Mouse (Mus musculus) adipocyte (in vitro differentiated cells): ENCODE measurements around the gene Pelo.

Experiments used
- DNase-seq: peaks from one replicate; pipeline ENCODE4 v3.0.0-alpha.2; 2016; ENCODE audit warnings: low spot score

Gene Pelo

DNA sequence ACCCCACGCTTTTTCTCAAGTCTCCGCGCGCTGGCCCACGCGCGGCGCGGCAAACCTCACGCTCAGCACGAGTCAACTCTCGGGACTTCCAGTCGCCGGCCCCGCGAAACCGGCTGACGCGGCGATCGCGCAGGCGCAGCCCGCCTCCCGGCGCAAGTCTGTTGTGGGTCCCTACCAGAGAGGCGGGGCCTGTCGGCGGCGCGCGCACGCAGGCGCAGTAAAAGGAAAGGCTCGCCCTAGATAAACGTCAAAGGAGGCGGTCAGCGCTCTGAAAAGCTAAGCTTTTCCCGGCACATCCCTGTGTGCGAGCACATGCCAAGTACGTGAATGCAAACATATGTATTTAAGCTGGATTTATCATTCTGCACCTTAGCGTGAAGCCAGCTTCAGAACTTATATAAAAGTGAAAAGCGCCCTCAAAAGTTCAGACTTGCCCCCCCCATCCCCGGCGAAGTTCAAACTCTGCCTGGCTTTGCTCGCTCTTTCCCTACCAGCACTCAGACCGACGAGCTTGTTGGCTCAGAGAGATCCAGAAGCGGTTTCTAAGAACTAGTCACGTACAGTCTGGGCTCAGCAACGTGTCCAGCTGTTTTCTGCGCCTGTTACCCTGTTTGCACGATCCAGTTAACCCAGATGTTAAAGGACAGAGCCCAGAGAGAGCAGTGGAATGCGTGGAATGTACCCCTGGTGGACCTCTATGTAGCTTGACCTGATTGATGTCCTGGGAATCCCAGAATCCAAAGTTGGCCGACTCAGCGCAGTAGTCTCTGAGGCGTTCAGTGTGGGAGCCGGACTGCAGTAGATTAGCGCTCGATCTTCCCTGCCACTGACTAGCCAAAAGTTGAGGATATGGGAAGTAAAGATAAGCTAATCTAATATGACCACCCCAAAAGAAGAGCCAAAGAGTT is at the start of gene Pelo:
Gene Pelo (minus strand): TSS at position 118 of the 908 bp plus-strand sequence.
- peak; percentile 89 for DNase-seq

- no peak for DNase-seq
Measured at GRCm38 (mm10) chr13:115138513-115138912, 48.5 kb upstream of the Pelo start.

GRCm38 (mm10) chr13:115136761-115137160 is 46.8 kb upstream of the Pelo start:
- DNase-seq: no peak

DNA sequence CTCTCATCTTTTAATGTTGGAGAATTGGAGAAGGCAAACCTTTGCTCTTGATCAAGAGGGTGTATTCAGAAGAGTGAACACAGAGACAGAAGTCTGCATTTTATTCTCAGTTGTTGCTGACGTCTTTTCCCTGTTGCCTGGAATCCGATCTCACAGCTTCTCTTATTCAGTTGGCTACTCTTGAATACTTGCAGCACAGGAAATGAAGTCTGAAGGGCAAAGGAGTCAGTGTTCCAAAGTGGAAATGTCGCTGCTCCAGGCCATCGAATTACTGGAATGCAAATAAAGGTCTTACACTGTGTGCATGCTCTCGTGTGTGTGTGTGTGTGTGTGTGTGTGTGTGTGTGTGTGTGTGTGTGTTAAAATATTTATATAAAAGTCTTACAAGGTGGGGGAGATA is 42.4 kb upstream of the Pelo start:
- DNase-seq: no peak

DNA sequence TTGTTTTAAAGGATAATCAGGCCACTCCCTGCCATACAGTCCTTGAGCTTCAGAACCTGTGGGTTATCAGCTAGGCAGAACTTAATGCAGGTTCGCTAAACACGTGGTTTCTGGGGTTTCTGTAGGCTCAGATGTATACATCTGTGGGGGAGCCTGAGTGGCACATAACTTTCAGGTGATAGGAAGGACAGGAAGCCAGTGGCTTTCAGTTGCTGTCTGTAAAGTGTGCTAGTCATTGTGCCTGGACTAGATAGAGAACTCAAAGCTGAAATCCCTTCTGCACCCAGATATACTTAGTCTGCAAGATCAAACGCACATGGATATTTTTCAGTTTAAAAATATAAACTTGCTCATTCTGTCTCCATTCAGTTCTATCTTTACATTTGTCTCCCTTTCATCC is 41.4 kb upstream of the Pelo start:
- no peak for DNase-seq

DNA sequence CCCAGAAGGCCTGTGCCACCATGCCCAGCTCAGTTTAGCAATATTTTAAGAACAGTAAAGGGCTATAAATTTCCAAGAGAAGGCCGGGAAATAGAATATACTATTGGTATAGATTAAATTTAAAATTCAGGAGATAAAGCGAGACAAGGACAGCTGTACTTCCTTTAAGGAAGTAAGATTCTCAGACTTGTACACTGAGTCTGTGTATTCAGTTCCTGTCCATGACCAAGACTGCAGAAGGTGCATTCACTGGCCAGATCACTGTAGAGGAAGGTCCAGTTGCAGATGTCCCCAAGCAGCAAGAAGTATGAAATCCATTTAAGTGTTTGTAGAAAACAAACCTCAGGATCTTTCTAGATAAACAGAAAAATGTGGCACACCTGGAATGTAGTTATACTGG is 40.0 kb upstream of the Pelo start:
- no peak for DNase-seq

DNA sequence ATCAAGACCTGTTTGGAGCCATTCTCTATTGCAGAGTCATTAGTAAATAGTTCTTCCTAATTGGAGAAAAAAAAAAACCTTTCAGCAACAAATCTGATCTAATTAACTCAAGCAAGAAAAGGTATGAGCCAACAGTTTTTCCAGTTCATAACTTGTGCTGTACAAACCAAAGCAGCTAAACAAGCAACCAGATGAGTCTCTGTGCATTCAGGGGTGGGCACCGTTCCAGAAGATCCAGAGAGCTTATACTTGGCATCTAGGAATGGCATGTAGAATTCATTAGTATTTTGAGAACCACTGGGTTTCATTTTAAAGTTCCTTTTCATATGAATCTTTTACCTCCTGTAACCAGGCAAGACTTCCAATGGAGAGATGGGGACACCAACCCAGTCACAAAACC is 37.8 kb upstream of the Pelo start:
- DNase-seq: no peak

DNA sequence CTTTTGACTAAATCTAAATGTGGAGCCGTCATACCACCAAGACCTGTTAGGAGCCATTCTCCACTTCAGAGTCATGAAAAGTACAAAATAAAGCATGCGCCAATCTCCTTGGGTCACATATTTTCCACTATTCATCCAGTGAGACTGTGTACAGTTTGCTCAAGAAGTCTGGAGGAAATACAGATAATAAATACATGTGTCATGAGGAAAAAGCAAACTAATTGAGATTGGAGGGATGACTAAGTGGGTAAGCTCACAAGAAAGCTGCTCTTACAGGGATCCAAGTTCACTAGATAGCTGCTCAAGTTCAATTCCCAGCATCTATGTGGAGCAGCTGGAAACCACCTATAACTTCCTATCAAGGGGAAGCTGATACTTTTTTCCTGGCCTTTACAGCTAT is 36.5 kb upstream of the Pelo start:
- no peak for DNase-seq

GRCm38 (mm10) chr13:115125130-115125529 is 35.1 kb upstream of the Pelo start:
- DNase-seq: no peak

DNA sequence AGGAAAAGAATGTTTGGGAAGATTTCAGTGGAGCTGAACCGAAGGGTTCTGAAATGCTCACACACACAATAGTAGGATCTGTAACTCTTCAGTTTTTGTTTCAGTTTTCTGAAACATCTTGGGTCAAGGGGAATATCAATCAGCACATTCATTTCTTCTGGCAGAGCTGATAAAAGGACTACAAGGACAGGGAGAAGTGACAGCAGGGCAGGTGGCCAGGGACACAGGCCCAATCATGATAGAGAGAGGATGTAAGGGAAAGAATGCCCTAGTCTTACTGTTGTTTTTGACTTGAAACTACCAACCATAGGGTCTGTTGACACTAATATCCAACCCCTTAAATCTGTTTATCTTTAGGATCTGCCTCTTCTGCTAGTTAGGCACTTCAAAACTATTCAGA is 34.5 kb upstream of the Pelo start:
- no peak for DNase-seq

- DNase-seq: no peak
Measured at GRCm38 (mm10) chr13:115118756-115119155, 28.8 kb upstream of the Pelo start.

GRCm38 (mm10) chr13:115118195-115118594 is 28.2 kb upstream of the Pelo start:
- no peak for DNase-seq

GRCm38 (mm10) chr13:115116930-115117621 is 27.1 kb upstream of the Pelo start:
- DNase-seq: no peak

GRCm38 (mm10) chr13:115109628-115110027 is 19.6 kb upstream of the Pelo start:
- DNase-seq: no peak

- no peak for DNase-seq
Measured at GRCm38 (mm10) chr13:115107436-115107835, 17.4 kb upstream of the Pelo start.

GRCm38 (mm10) chr13:115106183-115106582 is 16.2 kb upstream of the Pelo start:
- DNase-seq: no peak

DNA sequence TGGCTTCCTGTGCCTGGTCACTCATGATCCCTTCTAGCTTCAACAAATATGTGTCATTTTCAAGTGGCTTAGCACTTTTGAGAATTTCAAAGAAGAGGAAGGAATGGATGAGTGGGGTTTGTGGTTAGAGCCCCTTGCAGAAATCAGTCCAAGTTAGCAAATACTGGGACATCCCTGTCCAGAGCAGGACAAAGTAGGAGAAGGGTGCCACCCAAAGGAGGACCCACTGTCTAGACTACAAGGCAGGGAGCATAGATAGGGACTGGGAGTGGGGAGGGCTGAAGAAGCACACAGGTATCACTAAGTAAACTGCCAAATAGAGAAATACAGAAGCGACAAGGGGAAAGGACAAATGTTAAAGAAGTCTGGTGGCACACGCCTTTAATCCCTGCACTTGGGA is 12.8 kb upstream of the Pelo start:
- no peak for DNase-seq

- peak; percentile 88 for DNase-seq
Measured at GRCm38 (mm10) chr13:115101355-115102191, 11.6 kb upstream of the Pelo start, which contains the start of the genes Gm49395 and Itga1. Gene Gm49395, minus strand, starts transcription at chr13:115101921. Gene Itga1, minus strand, starts transcription at chr13:115101964.

GRCm38 (mm10) chr13:115100381-115101177 is 10.6 kb upstream of the Pelo start:
- no peak for DNase-seq

- no peak for DNase-seq
Measured at GRCm38 (mm10) chr13:115099381-115099780, 9.4 kb upstream of the Pelo start.

DNA sequence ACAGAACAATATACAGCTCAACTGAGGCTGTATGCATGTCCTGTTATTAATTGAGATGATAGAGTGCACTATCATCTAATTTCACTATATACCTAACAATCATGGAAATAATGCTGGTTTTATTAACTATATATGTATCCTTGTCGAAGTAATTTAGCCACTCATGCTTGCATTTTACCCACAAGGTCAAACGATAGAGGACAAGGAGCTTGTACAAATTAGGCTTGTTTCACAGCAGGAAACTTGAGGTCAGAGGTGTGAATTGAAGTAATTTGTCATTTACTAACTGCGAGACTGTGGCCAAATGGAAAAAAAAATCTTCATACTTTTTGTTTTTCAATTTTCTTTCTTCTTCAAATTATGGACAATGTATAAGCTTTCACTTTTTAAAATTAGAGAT is 8.2 kb upstream of the Pelo start:
- DNase-seq: no peak
